Mouse (Mus musculus) inflammation-experienced regulatory T-cells, adult 16 weeks (primary cell): ENCODE data around the gene Olfr1305. TPM values are rescaled to one million over a fixed set of nuclear protein-coding genes. Genes with fewer than 3 reads are reported as not detected.

Source experiments
- polyA plus RNA-seq: library from polyadenylated mRNA; unstranded; fragments of 100-300 nt; shearing (Covaris generic); gene quantifications from one replicate; pipeline ENCODE4 v1.2.1, GENCODE M21; 2017

The Olfr1305 gene
- not detected for polyA plus RNA-seq

GRCm38 (mm10) chr2:111877049-111877448, at the start of gene Olfr1305:
Olfr1305 (minus strand) TSS chr2:111877149.

DNA sequence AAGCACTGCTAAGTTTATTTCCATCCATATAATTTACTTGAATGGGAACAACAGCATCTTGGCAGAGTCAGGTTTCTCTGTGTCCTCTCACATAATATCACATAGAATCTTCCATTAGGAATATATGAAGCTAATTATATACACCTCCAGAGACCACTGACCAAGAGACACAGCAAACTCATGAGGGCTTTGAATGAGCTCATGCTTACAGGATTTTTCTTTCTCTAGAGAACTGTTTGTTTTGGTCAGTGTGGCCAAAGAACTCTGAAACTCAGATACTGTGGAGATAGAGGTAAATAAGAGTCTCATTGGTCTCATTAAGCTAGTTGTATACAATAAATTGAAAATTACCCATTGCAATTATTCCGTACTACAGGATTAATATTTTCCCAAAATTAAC, 39.2 kb upstream of the Olfr1305 start, which contains the start of gene Olfr1306:
Gene Olfr1306, minus strand, starts transcription at position 101 of the 400 bp plus-strand sequence.

GRCm38 (mm10) chr2:111820240-111820639, 56.7 kb downstream of the Olfr1305 start, which contains the start of gene Olfr1303:
Olfr1303 (minus strand) TSS chr2:111820340.

Other genes with a start within 250 kb of the Olfr1305 start
- not detected for gene Olfr1298, start 227.9 kb downstream of the Olfr1305 start, polyA plus RNA-seq
- not detected for gene Olfr1299, start 215.7 kb downstream of the Olfr1305 start, polyA plus RNA-seq
- gene Olfr1301, start 126.1 kb downstream of the Olfr1305 start, polyA plus RNA-seq: not detected
- not detected for gene Olfr1302, start 99.7 kb downstream of the Olfr1305 start, polyA plus RNA-seq
- gene Olfr1303, start 56.8 kb downstream of the Olfr1305 start, polyA plus RNA-seq: not detected
- not detected for gene Olfr1306, start 39.1 kb upstream of the Olfr1305 start, polyA plus RNA-seq
- 0.02 TPM for gene Olfr1307, start 72.3 kb upstream of the Olfr1305 start, polyA plus RNA-seq
- gene Olfr1308, start 87.8 kb upstream of the Olfr1305 start, polyA plus RNA-seq: not detected
- not detected for gene Olfr1309, start 113.1 kb upstream of the Olfr1305 start, polyA plus RNA-seq
- gene Olfr1310, start 135.6 kb upstream of the Olfr1305 start, polyA plus RNA-seq: not detected
- gene Olfr1311, start 147.3 kb upstream of the Olfr1305 start, polyA plus RNA-seq: not detected
- gene Olfr1312, start 173.1 kb upstream of the Olfr1305 start, polyA plus RNA-seq: not detected
- gene Olfr1313, start 200.7 kb upstream of the Olfr1305 start, polyA plus RNA-seq: not detected
- not detected for gene Olfr1314, start 219.6 kb upstream of the Olfr1305 start, polyA plus RNA-seq
- gene Olfr1315-ps1, start 238.3 kb upstream of the Olfr1305 start, polyA plus RNA-seq: not detected